Mouse (Mus musculus) lung, postnatal 0 days (tissue): ENCODE data around the gene Crip2. TPM values are rescaled to one million over a fixed set of nuclear protein-coding genes. Genes with fewer than 3 reads are reported as not detected.

ENCODE experiments used
- ATAC-seq: fragments of 200-750 bp; cut with Nextera tagmentation; 2 replicates; pipeline ENCODE4 v1.8.0; 2017; ENCODE audit warnings: moderate library complexity
- DNase-seq: peaks from one replicate; pipeline ENCODE4 v3.0.0-alpha.2; 2016; ENCODE audit warnings: low spot score
- H3K27ac ChIP-seq: fragments of 300-500 bp; sonication (generic); 2 replicates; pipeline ENCODE4 v1.5.1; 2014; ENCODE audit warnings: antibody characterized with exemption, mild to moderate bottlenecking, low read length, mixed read lengths
- H3K27me3 ChIP-seq: fragments of 300-500 bp; sonication (generic); replicated peaks from 2 replicates; pipeline ENCODE4 v1.6.1; 2014; ENCODE audit warnings: low read length, mixed read lengths; ENCODE audit not compliant: insufficient read depth
- H3K36me3 ChIP-seq: fragments of 300-500 bp; sonication (generic); 2 replicates; pipeline ENCODE4 v1.6.1; 2014; ENCODE audit warnings: low read length, mixed read lengths; ENCODE audit not compliant: insufficient read depth
- H3K4me1 ChIP-seq: fragments of 300-500 bp; sonication (generic); 2 replicates; pipeline ENCODE4 v1.6.1; 2014; ENCODE audit warnings: antibody characterized with exemption, low read depth, low read length, mixed read lengths; ENCODE audit not compliant: insufficient read depth
- H3K4me2 ChIP-seq: fragments of 300-500 bp; sonication (generic); replicated peaks from 2 replicates; pipeline ENCODE4 v1.6.1; 2014; ENCODE audit warnings: low read depth, mild to moderate bottlenecking, low read length, moderate library complexity, mixed read lengths
- H3K4me3 ChIP-seq: fragments of 300-500 bp; sonication (generic); 2 replicates; pipeline ENCODE4 v1.5.1; 2014; ENCODE audit warnings: low read depth, low read length
- H3K9ac ChIP-seq: fragments of 300-500 bp; sonication (generic); replicated peaks from 2 replicates; pipeline ENCODE4 v1.6.1; 2014; ENCODE audit warnings: low read depth, mild to moderate bottlenecking
- H3K9me3 ChIP-seq: fragments of 300-500 bp; sonication (generic); 2 replicates; pipeline ENCODE4 v1.6.1; 2016; ENCODE audit warnings: low read length, mixed read lengths
- CTCF ChIP-seq: IDR thresholded peaks from 2 replicates; pipeline ENCODE4 v1.5.1; 2016; ENCODE audit warnings: antibody characterized with exemption, mild to moderate bottlenecking
- EP300 ChIP-seq: IDR thresholded peaks from 2 replicates; pipeline ENCODE4 v1.6.1; 2016; ENCODE audit warnings: antibody characterized with exemption, mild to moderate bottlenecking, control low read depth
- WGBS: fragments of 180-500 bp; shearing (Covaris S2); extraction: QIAGEN DNeasy Blood & Tissue Kit; methylation state at CpG from one replicate; pipeline ENCODE4 v1.1.7; 2014; 5-methylcytosine and 5-hydroxymethylcytosine counted together
- polyA plus RNA-seq: library from polyadenylated mRNA; unstranded; fragments of >200 nt; fragmentation: Nextera tagmentation; extraction: Ambion mirVana; gene quantifications from 2 replicates; pipeline ENCODE4 v1.2.1, GENCODE M21; 2015

Crip2 gene
- polyA plus RNA-seq, 1 experiment from 2014 or later = 1,498 TPM

DNA sequence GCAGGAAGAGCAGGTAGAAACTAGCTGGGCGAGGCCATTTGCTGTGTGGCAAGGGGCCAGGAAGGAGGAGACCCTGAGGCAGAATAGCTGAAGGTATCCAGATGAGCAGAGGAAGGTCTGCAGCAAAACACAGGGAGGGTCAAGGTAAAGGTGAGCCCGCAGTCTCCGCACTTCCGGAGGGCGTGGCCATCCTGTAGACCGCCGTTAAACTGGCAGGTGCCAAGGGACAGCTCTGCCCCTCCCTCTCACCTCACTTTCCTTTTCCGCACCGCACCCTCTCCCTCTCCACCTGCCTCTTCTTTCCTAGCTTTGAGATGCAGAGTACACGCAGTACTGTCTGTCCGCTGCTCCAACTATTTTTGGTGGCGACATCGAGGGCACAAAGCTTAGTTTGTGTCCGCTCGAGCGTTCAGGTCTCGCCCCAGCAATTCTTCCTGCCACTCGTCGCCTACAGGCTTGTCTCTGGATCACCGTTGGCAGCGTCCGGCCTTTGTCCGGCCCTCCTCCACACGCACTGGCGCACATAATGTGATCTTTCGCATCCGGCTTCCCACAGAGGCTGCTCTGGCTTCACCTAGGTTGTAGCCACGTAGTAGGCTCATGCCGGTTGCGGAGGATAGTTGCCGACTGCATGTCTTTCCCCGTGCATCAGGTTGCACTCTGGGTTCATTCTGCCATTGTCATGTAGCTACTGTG is 15.2 kb downstream of the Crip2 start:
- 3% methylated on average over 32 of the region's 32 CpGs for WGBS
- ATAC-seq = peak; percentile 8; the same call in 1 of the 2 replicates
- Histone ChIP-seq H3K36me3 (no peaks in the 10 kb centered on the region), H3K9ac (peak overlapping the region; percentile 44), H3K4me3 (peak overlapping the region; percentile 41), H3K9me3 (no peaks in the 10 kb centered on the region), H3K4me2 (peak overlapping the region; percentile 88), H3K4me1 (peaks cover 18% of the 10 kb centered on the region), H3K27me3 (no peaks in the 10 kb centered on the region), H3K27ac (peak overlapping the region; percentile 93)
- TF ChIP-seq EP300 (no peak; the same call in 1 of the 2 replicates), CTCF (no peak)
- DNase-seq = peak; percentile 85

DNA sequence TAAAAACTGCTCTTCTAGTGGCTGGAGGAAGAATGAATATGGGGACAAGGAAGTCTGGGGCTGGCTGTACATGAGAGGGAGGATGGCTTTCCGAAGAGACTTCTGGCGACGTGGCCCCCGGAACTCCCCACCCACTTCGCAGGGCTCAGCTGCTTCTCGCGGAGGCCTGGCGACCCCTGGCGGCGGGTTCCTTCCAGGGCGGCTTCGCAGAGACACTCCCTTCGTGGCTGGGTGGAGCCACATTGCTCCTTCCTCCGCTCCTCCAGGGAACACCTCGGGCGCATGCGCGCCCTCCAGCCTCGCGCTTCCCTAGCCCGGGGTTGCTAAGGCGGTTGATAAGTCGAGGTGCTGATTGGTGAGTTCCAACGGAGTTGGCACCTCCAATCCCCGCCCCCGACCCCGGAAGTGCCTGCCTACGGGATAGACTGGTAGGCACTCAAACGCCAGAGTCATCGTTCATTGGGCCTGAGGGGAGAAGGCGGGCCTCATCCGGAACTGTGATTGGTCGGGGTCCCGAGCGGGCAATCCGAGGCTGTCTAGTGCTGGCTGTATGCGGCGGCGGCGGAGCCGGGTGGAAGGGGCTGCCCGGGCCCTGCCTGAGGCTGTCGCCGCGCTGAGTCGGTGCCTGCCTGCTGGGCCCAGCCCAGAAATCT is 16.0 kb downstream of the Crip2 start, which contains the start of gene Tedc1:
TSS of gene Tedc1 (plus strand) at position 535 of the 653 bp plus-strand sequence.
- Histone ChIP-seq H3K9me3 (no peaks in the 10 kb centered on the region), H3K4me2 (peak within 1 kb of the TSS; percentile 88), H3K4me1 (peaks cover 18% of the 10 kb centered on the region), H3K36me3 (no peaks in the 10 kb centered on the region), H3K27me3 (no peaks in the 10 kb centered on the region), H3K27ac (peak within 1 kb of the TSS; percentile 93), H3K4me3 (peak within 1 kb of the TSS; percentile 44), H3K9ac (peak within 1 kb of the TSS; percentile 44)
- peak; percentile 94 for ATAC-seq
- under 1% methylated on average over 45 of the region's 46 CpGs for WGBS
- peak; percentile 100 for DNase-seq
- TF ChIP-seq CTCF = peak; percentile 100
- no peak; the same call in none of the 2 replicates for TF ChIP-seq EP300

DNA sequence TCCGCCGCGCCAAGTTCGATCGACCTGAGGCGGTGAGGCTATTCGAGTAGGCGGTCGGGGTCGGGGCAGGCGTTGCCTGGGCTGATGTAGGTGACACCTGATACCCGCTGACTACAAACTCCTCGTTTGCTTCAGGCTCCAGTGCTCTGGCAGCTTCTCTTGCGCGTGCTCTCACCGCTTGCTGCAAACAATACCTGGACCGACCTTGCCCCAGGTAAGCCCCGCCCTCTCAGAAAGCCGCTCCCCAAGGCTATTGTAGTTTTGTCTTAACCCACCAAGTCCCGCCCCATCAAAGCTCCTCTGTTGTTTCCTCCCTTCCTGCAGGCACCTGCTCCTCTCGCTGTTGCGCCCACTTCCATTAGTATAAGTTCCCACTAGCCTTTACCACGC is 16.5 kb downstream of the Crip2 start:
- ATAC-seq (peak; percentile 0; the same call in 1 of the 2 replicates), DNase-seq (peak; percentile 53)
- Histone ChIP-seq H3K4me2 (peak overlapping the region; percentile 88), H3K27ac (0 out of 2 replicates have a peak overlapping the region, but pooled peaks have one; percentile 3), H3K4me1 (peaks cover 18% of the 10 kb centered on the region), H3K9ac (no peak overlapping the region), H3K4me3 (peak overlapping the region; percentile 44), H3K36me3 (no peaks in the 10 kb centered on the region), H3K9me3 (no peaks in the 10 kb centered on the region), H3K27me3 (no peaks in the 10 kb centered on the region)
- no peak for TF ChIP-seq CTCF
- TF ChIP-seq EP300 = no peak
- under 1% methylated on average over 18 of the region's 23 CpGs for WGBS

DNA sequence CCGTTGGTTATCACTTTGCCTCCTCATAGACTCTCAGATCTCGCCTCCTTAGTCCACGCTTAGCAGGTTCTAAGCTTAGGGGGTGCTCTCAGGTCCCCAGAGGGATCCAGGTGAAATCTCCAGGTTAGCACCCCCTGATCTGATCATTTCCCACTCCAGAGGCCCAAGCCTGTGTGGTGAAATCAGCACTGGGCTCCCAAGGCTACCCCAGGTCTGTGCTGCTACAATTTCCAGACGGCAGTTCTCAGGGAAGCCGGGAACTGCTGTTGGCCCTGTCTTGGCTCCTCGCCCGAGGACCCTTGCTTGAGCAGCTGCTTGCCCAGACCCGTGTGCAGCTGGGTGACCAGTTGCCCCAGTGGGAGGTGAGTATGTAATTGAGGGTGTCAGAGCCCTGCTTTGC is 17.0 kb downstream of the Crip2 start:
- TF ChIP-seq EP300 (no peak), CTCF (no peak)
- 32% methylated on average over 8 of the region's 8 CpGs for WGBS

DNA sequence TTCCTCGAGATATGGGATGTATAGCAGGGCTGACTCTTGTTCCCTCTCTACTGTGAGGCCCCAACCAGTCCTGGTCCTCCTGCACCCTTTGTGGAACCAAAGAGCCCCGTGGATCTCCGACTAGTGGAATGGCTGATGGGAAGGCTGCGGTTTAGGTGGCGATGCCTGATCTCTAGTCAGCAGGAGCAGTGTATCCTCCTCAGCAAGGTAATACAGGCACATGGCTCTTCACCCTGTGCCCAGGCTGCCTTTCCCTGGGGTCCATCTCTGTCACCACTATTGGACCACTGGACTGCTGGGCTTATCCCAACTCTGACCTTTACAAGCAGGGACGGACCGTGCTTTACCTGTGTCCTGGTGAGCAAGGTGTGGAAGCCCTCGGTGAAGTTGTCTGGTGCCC is 17.5 kb downstream of the Crip2 start:
- DNase-seq (no peak), ATAC-seq (no peak)
- 76% methylated on average over 8 of the region's 8 CpGs for WGBS
- Histone ChIP-seq H3K9me3 (no peaks in the 10 kb centered on the region), H3K36me3 (no peaks in the 10 kb centered on the region), H3K4me1 (peaks cover 10% of the 10 kb centered on the region), H3K4me3 (no peak overlapping the region), H3K27me3 (no peaks in the 10 kb centered on the region), H3K4me2 (no peak overlapping the region), H3K9ac (no peak overlapping the region), H3K27ac (no peak overlapping the region)
- no peak for TF ChIP-seq CTCF
- TF ChIP-seq EP300 = no peak

More for the DNA sequence above, 17.0 kb downstream of the Crip2 start:
- Histone ChIP-seq H3K36me3 (no peaks in the 10 kb centered on the region), H3K9ac (no peak overlapping the region), H3K4me1 (peaks cover 14% of the 10 kb centered on the region), H3K27ac (no peak overlapping the region), H3K27me3 (no peaks in the 10 kb centered on the region), H3K4me2 (peak overlapping the region; percentile 88), H3K4me3 (peak overlapping the region; percentile 44; the same call in 1 of the 2 replicates), H3K9me3 (no peaks in the 10 kb centered on the region)
- no peak for ATAC-seq
- no peak for DNase-seq

DNA sequence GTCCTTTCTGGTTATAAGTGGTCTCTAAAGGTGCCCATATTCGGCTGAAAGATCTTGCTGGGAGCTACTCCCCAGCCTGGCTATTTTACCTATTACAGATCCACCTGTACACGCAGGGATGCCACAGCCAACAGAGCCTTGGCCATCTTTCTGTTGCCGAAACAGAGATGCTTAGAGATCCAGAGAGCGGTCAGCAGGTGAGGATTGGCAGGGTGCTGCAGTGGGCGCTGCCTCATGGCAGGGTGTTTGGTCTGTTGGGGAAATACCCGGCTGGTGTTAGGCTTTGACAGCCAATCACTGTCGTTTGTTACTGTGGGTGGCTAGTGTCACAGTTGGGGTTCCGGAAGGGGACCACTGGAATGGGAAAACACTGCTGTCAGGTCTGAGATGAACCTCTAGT is 17.9 kb downstream of the Crip2 start:
- Histone ChIP-seq H3K27ac (no peak overlapping the region), H3K4me2 (no peak overlapping the region), H3K9me3 (no peaks in the 10 kb centered on the region), H3K9ac (no peak overlapping the region), H3K36me3 (no peaks in the 10 kb centered on the region), H3K27me3 (no peaks in the 10 kb centered on the region), H3K4me3 (no peak overlapping the region), H3K4me1 (peaks cover 10% of the 10 kb centered on the region)
- DNase-seq (no peak), ATAC-seq (no peak)
- TF ChIP-seq EP300 (no peak), CTCF (no peak)
- WGBS = 89% methylated on average over 8 of the region's 8 CpGs
